Mouse (Mus musculus) cerebellum, postnatal 10 days (tissue): Measurements from ENCODE around the gene Gapvd1.

Experiments
- DNase-seq, 2 experiments: peaks; one replicate each; pipeline ENCODE4 v3.0.0; 2021; ENCODE audit warnings: mixed read lengths in 2 of 2

Gapvd1 gene

GRCm38 (mm10) chr2:34632051-34632450, 123.0 kb downstream of the Gapvd1 start:
- no peak for DNase-seq

GRCm38 (mm10) chr2:34630445-34630844, 124.6 kb downstream of the Gapvd1 start:
- DNase-seq = peak; percentile 56 to 67

- DNase-seq = peak in 1 of 2 experiments; percentile 35
These were observed 125.3 kb downstream of the Gapvd1 start for GRCm38 (mm10) chr2:34629758-34630157.

GRCm38 (mm10) chr2:34628903-34629540, 126.0 kb downstream of the Gapvd1 start:
- peak in 1 of 2 experiments; percentile 26 for DNase-seq

GRCm38 (mm10) chr2:34627328-34628226, 127.5 kb downstream of the Gapvd1 start:
- peak in 1 of 2 experiments; percentile 27 for DNase-seq
